Mouse (Mus musculus): ENCODE data around the gene Nccrp1.
"Not testable (repeated sequence)": the region's sequence is repeated elsewhere in the genome, so short reads cannot be mapped to it uniquely, and the experiment has no call there.

Gene Nccrp1

GRCm38 (mm10) chr7:28568253-28568652, 21.2 kb upstream of the Nccrp1 start:
- DNase-seq: peak; percentile 65 to 72

- DNase-seq: no peak
These were observed 20.5 kb upstream of the Nccrp1 start for GRCm38 (mm10) chr7:28567539-28567938.

- DNase-seq: no peak
These were observed 18.4 kb upstream of the Nccrp1 start for GRCm38 (mm10) chr7:28565407-28565806.

- peak; percentile 41 to 48 for DNase-seq
These were observed 15.9 kb upstream of the Nccrp1 start for GRCm38 (mm10) chr7:28562951-28563350.

- peak; percentile 63 to 68 for DNase-seq
These were observed 15.3 kb upstream of the Nccrp1 start for GRCm38 (mm10) chr7:28562371-28562770.

GRCm38 (mm10) chr7:28561967-28562366, 14.9 kb upstream of the Nccrp1 start:
- DNase-seq: peak; percentile 35 to 53

- DNase-seq: no peak
These were observed 13.8 kb upstream of the Nccrp1 start for GRCm38 (mm10) chr7:28560856-28561255.

GRCm38 (mm10) chr7:28558486-28558885, 11.4 kb upstream of the Nccrp1 start:
- DNase-seq: peak; percentile 39 to 40

GRCm38 (mm10) chr7:28557708-28558107, 10.7 kb upstream of the Nccrp1 start:
- DNase-seq: no peak

GRCm38 (mm10) chr7:28557069-28557468, 10.0 kb upstream of the Nccrp1 start:
- no peak for DNase-seq

- no peak for DNase-seq
These were observed 9.0 kb upstream of the Nccrp1 start for GRCm38 (mm10) chr7:28555939-28556535.

- DNase-seq: no peak
These were observed 6.0 kb upstream of the Nccrp1 start for GRCm38 (mm10) chr7:28553076-28553475.

GRCm38 (mm10) chr7:28547628-28548027, 574 bp upstream of the Nccrp1 start:
- no peak for DNase-seq

GRCm38 (mm10) chr7:28546649-28547048, 405 bp downstream of the Nccrp1 start:
- no peak for DNase-seq

- DNase-seq: no peak
These were observed 1.2 kb downstream of the Nccrp1 start for GRCm38 (mm10) chr7:28545891-28546210.

- no peak for DNase-seq
These were observed 1.8 kb downstream of the Nccrp1 start for GRCm38 (mm10) chr7:28545048-28545890.

GRCm38 (mm10) chr7:28544051-28544601, 2.9 kb downstream of the Nccrp1 start:
- no peak for DNase-seq

GRCm38 (mm10) chr7:28540526-28540925, 6.5 kb downstream of the Nccrp1 start, which contains the start of gene Sycn:
TSS of gene Sycn (plus strand) at chr7:28540885.
- DNase-seq: no peak

- DNase-seq: not testable (repeated sequence)
These were observed 8.2 kb downstream of the Nccrp1 start for GRCm38 (mm10) chr7:28538886-28539285.

- no peak for DNase-seq
These were observed 15.0 kb downstream of the Nccrp1 start for GRCm38 (mm10) chr7:28532005-28532404.

- DNase-seq: peak; percentile 67 to 77
These were observed 18.9 kb downstream of the Nccrp1 start for GRCm38 (mm10) chr7:28527922-28528719.

- not testable (repeated sequence) for DNase-seq
These were observed 24.5 kb downstream of the Nccrp1 start, which contains the start of gene Ifnl3 for GRCm38 (mm10) chr7:28522536-28522935. TSS of gene Ifnl3 (plus strand) at chr7:28522836.

- no peak for DNase-seq
These were observed 35.6 kb downstream of the Nccrp1 start for GRCm38 (mm10) chr7:28511441-28511840.

Data from cerebellum, postnatal 36 days (tissue).